Mouse (Mus musculus): ENCODE measurements around the gene Rhot2. TPM values are rescaled to one million over a fixed set of nuclear protein-coding genes. Genes with fewer than 3 reads are reported as not detected.

The Rhot2 gene
- total RNA-seq, 2 experiments from 2014 or later = 71.6 to 98.5 TPM

GRCm38 (mm10) chr17:25796211-25796771 is 48.4 kb downstream of the Rhot2 start:
- peak; percentile 68 for DNase-seq

- DNase-seq = no peak
These were observed 49.0 kb downstream of the Rhot2 start, which contains the start of gene AC134908.4 for GRCm38 (mm10) chr17:25795609-25796092. Gene AC134908.4, minus strand, starts transcription at chr17:25795659.

GRCm38 (mm10) chr17:25794998-25795397 is 49.7 kb downstream of the Rhot2 start:
- no peak for DNase-seq

- DNase-seq = no peak
These were observed 50.5 kb downstream of the Rhot2 start for GRCm38 (mm10) chr17:25794197-25794596.

- DNase-seq = peak; percentile 88
These were observed 52.0 kb downstream of the Rhot2 start, which contains the start of gene Fam173a for GRCm38 (mm10) chr17:25792615-25793014. Gene Fam173a, minus strand, starts transcription at chr17:25792901.

- DNase-seq = peak; percentile 92
These were observed 52.7 kb downstream of the Rhot2 start for GRCm38 (mm10) chr17:25791843-25792527.

- no peak for DNase-seq
These were observed 53.3 kb downstream of the Rhot2 start for GRCm38 (mm10) chr17:25791320-25791842.

Small RNA genes lying within 50 kb of the gene (microRNA-seq; reads per million reads assigned to microRNA genes)
- 4.6 reads per million, percentile 3 among the genes with 10 or more reads in this experiment for gene Mir3082

Other genes starting within 250 kb of the Rhot2 start
- under 1 TPM in 1 of 2 experiments, not detected in 1; 0.70 TPM for gene Gng13, start 127.7 kb downstream of the Rhot2 start, total RNA-seq (2021)
- gene Chtf18, start 117.4 kb downstream of the Rhot2 start, total RNA-seq (2021) = 10 to 100 TPM in 1 of 2 experiments, 1 to 10 TPM in 1; 7.9 to 11.2 TPM
- gene Rpusd1, start 117.2 kb downstream of the Rhot2 start, total RNA-seq (2021) = 10 to 100 TPM in 1 of 2 experiments, 1 to 10 TPM in 1; 9.5 to 11.0 TPM
- gene Mslnl, start 108.8 kb downstream of the Rhot2 start, total RNA-seq (2021) = not detected
- gene Msln, start 90.5 kb downstream of the Rhot2 start, total RNA-seq (2021) = 10 to 100 TPM; 13.6 to 19.0 TPM
- 10 to 100 TPM; 31.9 to 39.7 TPM for gene Narfl, start 71.1 kb downstream of the Rhot2 start, total RNA-seq (2021)
- gene Haghl, start 59.2 kb downstream of the Rhot2 start, total RNA-seq (2021) = 10 to 100 TPM; 22.5 to 35.3 TPM
- gene Ccdc78, start 58.3 kb downstream of the Rhot2 start, total RNA-seq (2021) = not detected
- 10 to 100 TPM; 63.1 to 76.4 TPM for gene Fam173a, start 52.0 kb downstream of the Rhot2 start, total RNA-seq (2021)
- under 1 TPM in 1 of 2 experiments, not detected in 1; 0.48 TPM for gene AC134908.4, start 49.2 kb downstream of the Rhot2 start, total RNA-seq (2021)
- 10 to 100 TPM; 28.0 to 45.1 TPM for gene Metrn, start 47.7 kb downstream of the Rhot2 start, total RNA-seq (2021)
- 10 to 100 TPM; 11.6 to 14.5 TPM for gene Fbxl16, start 35.8 kb downstream of the Rhot2 start, total RNA-seq (2021)
- 10 to 100 TPM; 17.6 to 23.1 TPM for gene Wdr24, start 21.2 kb downstream of the Rhot2 start, total RNA-seq (2021)
- 10 to 100 TPM; 54.9 to 62.3 TPM for gene Jmjd8, start 16.0 kb downstream of the Rhot2 start, total RNA-seq (2021)
- 100 to 1,000 TPM; 138 to 157 TPM for gene Stub1, start 11.4 kb downstream of the Rhot2 start, total RNA-seq (2021)
- gene Rhbdl1, start 7.6 kb downstream of the Rhot2 start, total RNA-seq (2021) = 10 to 100 TPM; 11.9 to 14.6 TPM
- gene Gm20683, start 3.1 kb downstream of the Rhot2 start, total RNA-seq (2021) = 10 to 100 TPM in 1 of 2 experiments, 1 to 10 TPM in 1; 7.0 to 12.3 TPM
- gene Wdr90, start 16.6 kb upstream of the Rhot2 start, total RNA-seq (2021) = 10 to 100 TPM; 17.5 to 24.1 TPM
- 100 to 1,000 TPM; 319 to 366 TPM for gene Mcrip2, start 23.9 kb upstream of the Rhot2 start, total RNA-seq (2021)
- 10 to 100 TPM; 66.8 to 69.2 TPM for gene Mettl26, start 30.2 kb upstream of the Rhot2 start, total RNA-seq (2021)
- 1 to 10 TPM in 1 of 2 experiments, under 1 TPM in 1; 0.78 to 2.7 TPM for gene Wfikkn1, start 36.0 kb upstream of the Rhot2 start, total RNA-seq (2021)
- gene Rab40c, start 74.9 kb upstream of the Rhot2 start, total RNA-seq (2021) = 10 to 100 TPM; 16.9 to 25.6 TPM
- gene Pigq, start 100.1 kb upstream of the Rhot2 start, total RNA-seq (2021) = 100 to 1,000 TPM; 101 to 118 TPM
- 1 to 10 TPM in 1 of 2 experiments, under 1 TPM in 1; 0.30 to 1.4 TPM for gene Nhlrc4, start 100.1 kb upstream of the Rhot2 start, total RNA-seq (2021)
- not detected for gene A930017K11Rik, start 107.7 kb upstream of the Rhot2 start, total RNA-seq (2021)
- gene Capn15, start 140.9 kb upstream of the Rhot2 start, total RNA-seq (2021) = 10 to 100 TPM; 15.8 to 16.2 TPM
- gene Rab11fip3, start 224.7 kb upstream of the Rhot2 start, total RNA-seq (2021) = 10 to 100 TPM; 15.3 to 23.8 TPM
- gene Decr2, start 245.5 kb upstream of the Rhot2 start, total RNA-seq (2021) = 10 to 100 TPM; 50.4 to 63.7 TPM